Mouse (Mus musculus) CD4-positive, CD25-positive, alpha-beta regulatory T cell, adult 2 months (primary cell): Measurements from ENCODE around the gene Sumf1.
A peak's percentile ranks its signal among the peaks of the same experiment; 100 is the strongest.

Experiments used
- DNase-seq: peaks from one replicate; pipeline ENCODE4 v3.0.0-alpha.2; 2012; ENCODE audit warnings: low read depth, low spot score

Gene Sumf1

DNA sequence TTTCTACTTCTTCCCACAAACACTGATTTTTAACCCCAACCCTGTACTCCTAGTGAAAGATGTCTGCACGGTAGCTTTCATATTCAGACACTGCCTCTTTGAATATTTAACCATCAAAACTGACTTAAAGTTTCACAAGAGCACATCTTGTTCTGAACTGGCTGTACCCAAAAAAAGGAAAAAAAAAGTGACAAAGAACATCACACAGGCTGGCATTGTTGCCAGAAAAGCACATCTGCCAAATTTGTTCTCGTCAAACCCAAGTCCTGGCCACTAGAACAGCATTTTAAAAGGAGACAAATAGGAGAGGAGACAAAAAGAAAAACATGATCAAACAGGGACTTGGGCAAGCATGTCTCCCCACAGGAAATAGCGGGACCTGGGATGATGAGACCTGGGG is 91.9 kb downstream of the Sumf1 start:
- DNase-seq: no peak

DNA sequence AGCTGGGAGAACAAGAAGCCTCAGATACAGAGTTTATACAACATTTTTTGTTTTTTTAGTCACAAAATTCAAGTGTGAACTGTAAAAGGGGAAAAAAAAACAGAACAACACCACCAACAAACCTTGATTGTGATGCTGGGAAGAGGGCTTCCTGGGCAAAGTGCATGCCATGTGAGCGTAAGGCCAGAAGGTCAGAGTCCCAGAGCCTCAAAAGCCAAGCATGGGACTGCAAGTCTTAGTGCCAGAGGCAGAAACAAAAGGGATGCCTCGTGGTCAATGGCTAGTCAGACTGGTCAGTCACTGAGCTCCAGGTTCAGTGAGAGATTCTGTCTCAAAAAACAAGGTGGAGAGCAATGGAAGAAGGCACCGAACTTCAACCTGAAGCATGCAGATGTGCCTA is 92.7 kb downstream of the Sumf1 start:
- DNase-seq: no peak

DNA sequence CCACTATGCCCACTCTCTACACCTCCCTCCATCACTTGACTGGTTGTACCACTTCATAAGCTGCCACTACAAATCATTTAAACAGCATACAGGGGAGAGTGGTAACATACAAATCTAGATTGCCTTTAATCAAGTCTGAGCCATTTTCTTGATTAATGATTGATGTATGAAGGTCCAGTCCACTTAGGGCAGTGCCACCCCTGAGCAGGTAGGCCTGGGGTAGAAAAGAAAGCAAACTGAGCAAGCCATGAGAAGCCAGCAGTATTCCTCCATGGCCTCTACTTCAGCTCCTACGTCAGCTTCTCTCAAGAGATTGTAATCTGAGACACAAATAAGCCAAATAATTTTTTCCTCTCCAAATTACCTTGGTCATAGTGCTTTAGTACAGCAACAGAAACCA is 94.1 kb downstream of the Sumf1 start:
- no peak for DNase-seq

DNA sequence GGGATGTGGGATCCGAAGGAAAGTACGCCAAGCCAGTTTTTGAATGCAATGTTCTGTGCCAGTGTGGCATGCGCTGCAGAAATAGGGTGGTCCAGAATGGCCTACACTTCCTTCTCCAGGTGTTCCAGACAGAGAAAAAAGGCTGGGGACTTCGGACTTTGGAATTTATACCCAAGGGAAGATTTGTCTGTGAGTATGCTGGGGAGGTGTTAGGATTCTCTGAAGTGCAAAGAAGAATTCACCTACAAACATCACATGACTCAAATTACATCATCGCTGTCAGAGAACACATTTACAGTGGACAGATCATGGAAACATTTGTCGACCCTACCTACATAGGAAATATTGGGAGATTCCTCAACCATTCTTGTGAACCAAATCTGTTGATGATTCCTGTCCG is 109.5 kb downstream of the Sumf1 start:
- DNase-seq: no peak

DNA sequence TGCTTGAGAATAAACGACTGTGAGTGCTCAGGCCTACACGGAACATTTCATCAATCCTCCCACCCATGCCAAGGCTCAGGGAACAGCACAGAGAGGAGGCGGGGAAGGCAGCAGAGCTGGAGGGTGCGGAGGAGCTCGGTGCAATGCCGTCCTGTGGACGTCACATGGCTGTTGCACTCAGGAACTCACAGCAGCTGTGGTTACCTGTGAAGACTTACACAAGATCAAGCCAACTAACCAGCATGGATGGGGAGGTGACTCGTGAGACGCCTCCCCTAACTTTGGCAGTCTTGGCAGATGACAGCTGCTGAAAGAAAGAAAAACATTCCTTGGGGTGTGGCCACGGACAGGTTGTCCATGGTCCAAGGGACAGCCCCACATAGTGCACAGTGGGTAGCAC is 110.8 kb downstream of the Sumf1 start:
- no peak for DNase-seq

DNA sequence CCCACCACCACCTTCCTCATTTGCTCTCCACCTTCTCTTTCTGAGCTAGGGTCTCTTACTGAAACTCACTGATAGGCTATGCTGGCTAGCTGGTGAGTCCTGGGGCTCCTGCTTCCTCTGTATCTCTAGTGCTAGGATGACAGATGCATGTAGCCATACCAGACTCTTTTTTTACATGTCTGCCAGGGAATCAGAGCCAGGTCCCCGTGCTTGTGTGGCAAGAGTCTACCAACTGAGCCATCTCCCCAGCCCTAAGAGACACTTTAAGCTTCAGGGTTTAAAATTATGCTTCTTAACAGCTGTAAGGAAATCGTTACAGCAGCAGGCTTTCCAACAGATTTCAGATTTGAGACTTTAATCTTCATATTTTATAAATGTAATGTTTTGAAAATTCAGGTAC is 111.5 kb downstream of the Sumf1 start:
- DNase-seq: no peak

DNA sequence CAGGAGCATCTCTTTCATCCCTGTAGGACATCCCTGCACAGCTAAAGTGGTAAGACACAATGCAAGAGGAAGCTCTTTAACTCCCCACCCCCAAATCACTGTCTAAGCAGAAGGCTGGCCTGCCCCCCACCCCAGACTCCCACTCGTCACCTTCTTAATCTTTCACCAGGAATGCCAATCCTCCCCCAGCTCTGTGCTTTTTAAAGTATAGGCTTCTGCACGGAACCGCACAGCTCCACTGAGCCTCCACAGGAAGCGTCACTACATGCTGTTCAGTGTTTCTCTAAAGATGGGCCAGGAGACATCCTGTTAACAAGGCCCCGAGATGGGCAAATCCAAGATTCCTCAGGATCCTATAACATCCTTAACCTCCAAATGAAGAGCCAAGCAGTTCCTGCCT is 112.3 kb downstream of the Sumf1 start:
- DNase-seq: no peak

DNA sequence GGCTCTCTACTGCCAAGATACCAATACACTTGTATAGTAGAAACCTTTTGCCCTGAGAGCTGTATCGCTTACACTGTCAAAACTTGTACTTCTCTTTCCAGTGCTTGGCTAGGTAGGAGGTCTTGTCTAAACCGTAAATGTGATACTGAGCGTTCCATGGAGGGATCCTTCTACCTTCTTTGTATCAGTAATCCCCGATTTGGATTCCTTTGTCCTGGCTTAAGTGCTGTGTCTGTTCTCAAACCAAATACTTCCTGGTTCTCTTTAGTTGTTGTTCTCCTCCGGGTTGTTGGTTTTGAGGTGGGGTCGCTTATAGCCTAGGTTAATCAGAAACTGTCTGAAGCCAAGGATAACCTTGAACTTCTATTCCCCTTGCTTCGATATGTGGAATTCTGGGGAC is 114.4 kb downstream of the Sumf1 start:
- no peak for DNase-seq

DNA sequence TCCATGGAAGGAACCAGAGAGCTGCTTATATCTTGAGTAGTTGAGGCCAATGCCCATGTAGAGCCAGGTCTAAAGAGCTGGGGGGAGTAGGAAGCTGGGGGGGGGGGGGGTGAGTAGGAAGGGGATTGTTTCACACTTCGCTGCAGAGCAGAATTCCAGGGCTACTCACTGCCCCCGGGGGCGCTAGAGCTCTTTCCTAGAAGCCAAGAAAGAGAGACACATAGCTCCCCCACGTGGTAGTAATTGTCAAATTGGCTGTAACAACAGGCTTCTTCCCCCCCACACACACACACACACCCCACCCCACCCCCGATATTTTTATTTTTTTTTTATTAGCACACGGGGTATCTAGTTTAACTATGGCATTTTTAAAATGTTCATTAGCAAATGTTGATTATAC is 119.8 kb downstream of the Sumf1 start:
- peak; percentile 86 for DNase-seq

DNA sequence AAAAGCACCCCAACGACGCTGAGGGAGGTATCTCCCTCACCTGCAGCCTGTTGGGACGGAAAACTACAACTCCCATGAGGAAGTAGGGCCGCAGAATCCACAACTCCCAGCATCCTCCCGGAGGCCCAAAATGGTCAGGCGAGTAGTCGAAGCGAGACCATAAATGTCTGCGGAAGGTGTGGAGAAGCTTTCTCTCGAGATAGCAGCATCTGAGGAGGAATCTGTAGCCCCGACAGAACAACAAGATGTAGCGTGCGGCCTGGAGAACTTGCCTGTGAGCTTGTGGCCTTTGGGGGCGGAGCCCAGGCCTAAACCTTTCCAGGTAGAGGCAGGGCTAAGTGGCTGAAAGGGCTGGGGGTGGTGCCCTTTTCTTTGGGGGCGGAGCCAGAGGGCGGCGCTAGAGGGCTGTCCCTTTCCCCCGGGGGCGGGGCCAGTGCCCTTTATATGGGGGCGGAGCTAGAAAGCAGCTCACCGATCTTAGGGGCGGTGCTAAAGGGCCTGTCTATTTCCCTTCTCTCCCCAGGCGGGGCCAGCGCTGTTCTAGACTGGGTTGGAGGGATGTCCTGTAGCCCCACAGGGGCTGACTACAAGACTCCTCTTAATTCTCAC is 120.4 kb downstream of the Sumf1 start, which contains the start of gene Setmar:
Gene Setmar (plus strand): TSS at position 128 of the 609 bp plus-strand sequence.
- peak; percentile 96 for DNase-seq

DNA sequence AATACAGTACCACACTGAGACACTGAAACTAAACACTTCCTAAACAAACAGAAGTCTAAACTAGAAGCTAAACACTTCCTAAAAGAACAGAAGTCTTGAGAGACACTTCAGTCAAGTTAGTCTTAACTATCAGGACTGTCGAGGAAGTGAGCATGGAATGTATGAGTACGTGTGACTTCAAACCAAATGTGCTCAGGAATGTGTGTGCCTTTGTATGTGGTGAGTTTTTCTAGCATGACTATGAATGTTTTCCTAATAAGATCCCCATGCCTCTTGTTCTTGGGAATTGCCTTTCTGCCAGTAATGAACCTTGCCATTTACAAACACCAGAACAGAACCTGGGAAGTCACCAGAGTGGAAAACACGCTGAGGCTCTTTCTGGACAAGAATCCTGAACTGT is 124.3 kb downstream of the Sumf1 start:
- DNase-seq: no peak

DNA sequence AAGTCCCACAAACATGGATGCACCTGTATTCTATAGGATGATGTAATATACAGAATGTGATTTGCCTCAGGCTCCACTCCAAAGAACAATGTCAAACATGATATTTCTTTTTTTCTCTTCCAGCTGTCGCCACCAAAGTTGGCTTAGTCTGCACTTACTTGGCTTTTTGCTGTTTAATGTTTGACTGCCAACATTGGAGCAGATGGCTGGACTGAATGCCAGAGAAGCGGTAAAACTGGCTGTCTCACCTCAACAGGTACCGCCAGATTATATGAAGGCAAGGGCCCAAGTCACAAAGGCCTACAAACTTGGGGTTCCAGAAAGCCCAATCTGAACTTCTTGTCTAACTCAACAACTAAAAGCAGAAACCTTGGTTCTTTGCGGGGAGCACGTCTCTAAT is 127.3 kb downstream of the Sumf1 start:
- no peak for DNase-seq

DNA sequence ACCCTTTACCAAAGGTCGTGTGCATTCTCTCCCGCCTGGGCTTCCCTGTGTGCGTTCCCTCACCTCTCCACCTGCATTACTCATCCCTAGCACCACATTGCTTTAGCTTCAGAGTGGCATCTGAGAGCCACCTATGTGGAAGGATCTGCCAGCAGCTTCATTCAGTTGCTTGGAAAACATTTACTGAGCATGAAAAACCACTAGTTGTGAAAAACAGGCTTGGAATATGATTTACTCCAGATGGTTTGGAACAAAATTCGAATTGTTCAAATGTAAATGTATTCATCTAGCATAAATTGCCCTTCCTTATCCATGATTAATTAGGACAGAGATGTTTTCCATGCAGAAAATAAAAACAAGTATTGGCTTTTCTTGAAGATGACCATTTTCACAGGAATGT is 128.0 kb downstream of the Sumf1 start:
- DNase-seq: no peak
